Mouse (Mus musculus) neural tube, embryonic 12.5 days (tissue): ENCODE measurements around the gene Slc16a3. TPM values are rescaled to one million over a fixed set of nuclear protein-coding genes. Genes with fewer than 3 reads are reported as not detected.
A peak's percentile ranks its signal among the peaks of the same experiment; 100 is the strongest.

Source experiments
- ATAC-seq: fragments of 200-750 bp; cut with Nextera tagmentation; 2 replicates; pipeline ENCODE4 v1.8.0; 2017; ENCODE audit warnings: low read depth, mild to moderate bottlenecking, moderate TSS enrichment, moderate library complexity; ENCODE audit not compliant: low FRiP score
- H3K27ac ChIP-seq: fragments of 300-500 bp; sonication (generic); 2 replicates; pipeline ENCODE4 v1.5.1; 2016
- H3K27me3 ChIP-seq: fragments of 300-500 bp; sonication (generic); replicated peaks from 2 replicates; pipeline ENCODE4 v1.6.1; 2016; ENCODE audit warnings: mild to moderate bottlenecking
- H3K36me3 ChIP-seq: fragments of 300-500 bp; sonication (generic); 2 replicates; pipeline ENCODE4 v1.6.1; 2016; ENCODE audit warnings: mild to moderate bottlenecking
- H3K4me1 ChIP-seq: fragments of 300-500 bp; sonication (generic); 2 replicates; pipeline ENCODE4 v1.6.1; 2016
- H3K4me2 ChIP-seq: fragments of 300-500 bp; sonication (generic); replicated peaks from 2 replicates; pipeline ENCODE4 v1.6.1; 2016; ENCODE audit warnings: mild to moderate bottlenecking
- H3K4me3 ChIP-seq: fragments of 300-500 bp; sonication (generic); 2 replicates; pipeline ENCODE4 v1.5.1; 2016
- H3K9ac ChIP-seq: fragments of 300-500 bp; sonication (generic); 2 replicates; pipeline ENCODE4 v1.6.1; 2016; ENCODE audit warnings: mild to moderate bottlenecking
- H3K9me3 ChIP-seq: fragments of 300-500 bp; sonication (generic); 2 replicates; pipeline ENCODE4 v1.6.1; 2016; ENCODE audit warnings: mild to moderate bottlenecking
- WGBS: fragments of 180-500 bp; shearing (Covaris S2); methylation state at CpG from one replicate; pipeline ENCODE4 v1.1.7; 2016; 5-methylcytosine and 5-hydroxymethylcytosine counted together
- polyA plus RNA-seq: library from polyadenylated mRNA; unstranded; fragments of >200 nt; fragmentation: Nextera tagmentation; extraction: Ambion mirVana; gene quantifications from 2 replicates; pipeline ENCODE4 v1.2.1, GENCODE M21; 2016

The Slc16a3 gene
- polyA plus RNA-seq, 1 experiment from 2014 or later: 31.8 TPM

GRCm38 (mm10) chr11:120950281-120951202 is 2.3 kb downstream of the Slc16a3 start:
- H3K4me1 ChIP-seq: peaks cover 36% of the 10 kb centered on the region
- whole genome bisulfite sequencing: 3% methylated on average over 39 of the region's 39 CpGs
- no peaks in the 10 kb centered on the region for H3K9me3 ChIP-seq
- peaks cover 8% of the 10 kb centered on the region for H3K36me3 ChIP-seq
- peaks cover 15% of the 10 kb centered on the region for H3K27me3 ChIP-seq
- H3K9ac ChIP-seq: peak overlapping the region; percentile 38
- peak overlapping the region; percentile 70 for H3K4me2 ChIP-seq
- ATAC-seq: peak; percentile 78
- peak overlapping the region; percentile 37 for H3K4me3 ChIP-seq
- H3K27ac ChIP-seq: no peak overlapping the region

GRCm38 (mm10) chr11:120951237-120951636 is 3.0 kb downstream of the Slc16a3 start:
- peaks cover 36% of the 10 kb centered on the region for H3K4me1 ChIP-seq
- 29% methylated on average over 8 of the region's 8 CpGs for WGBS
- peak; percentile 10; the same call in 1 of the 2 replicates for ATAC-seq
- peak overlapping the region; percentile 38 for H3K9ac ChIP-seq
- peak overlapping the region; percentile 36 for H3K4me3 ChIP-seq
- peak overlapping the region; percentile 70 for H3K4me2 ChIP-seq
- peaks cover 14% of the 10 kb centered on the region for H3K36me3 ChIP-seq
- peaks cover 15% of the 10 kb centered on the region for H3K27me3 ChIP-seq
- no peak overlapping the region for H3K27ac ChIP-seq
- no peaks in the 10 kb centered on the region for H3K9me3 ChIP-seq

GRCm38 (mm10) chr11:120951731-120952730 is 3.8 kb downstream of the Slc16a3 start:
- Histone ChIP-seq H3K4me1 (peaks cover 36% of the 10 kb centered on the region), H3K4me2 (0 out of 2 replicates have a peak overlapping the region, but pooled peaks have one; percentile 70), H3K36me3 (peaks cover 22% of the 10 kb centered on the region), H3K9me3 (no peaks in the 10 kb centered on the region), H3K27me3 (peaks cover 15% of the 10 kb centered on the region), H3K9ac (no peak overlapping the region), H3K4me3 (no peak overlapping the region), H3K27ac (no peak overlapping the region)
- no peak for ATAC-seq
- 83% methylated on average over 9 of the region's 9 CpGs for WGBS

GRCm38 (mm10) chr11:120954936-120955335 is 6.7 kb downstream of the Slc16a3 start:
- H3K27ac ChIP-seq: no peak overlapping the region
- H3K27me3 ChIP-seq: peaks cover 5% of the 10 kb centered on the region
- no peak for ATAC-seq
- no peak overlapping the region for H3K4me2 ChIP-seq
- peaks cover 21% of the 10 kb centered on the region for H3K4me1 ChIP-seq
- WGBS: 87% methylated on average over 5 of the region's 5 CpGs
- peaks cover 45% of the 10 kb centered on the region for H3K36me3 ChIP-seq
- no peaks in the 10 kb centered on the region for H3K9me3 ChIP-seq
- H3K9ac ChIP-seq: no peak overlapping the region
- no peak overlapping the region for H3K4me3 ChIP-seq

GRCm38 (mm10) chr11:120955701-120956100 is 7.4 kb downstream of the Slc16a3 start:
- peaks cover 13% of the 10 kb centered on the region; the same call in 1 of the 2 replicates for H3K4me1 ChIP-seq
- no peak overlapping the region for H3K4me2 ChIP-seq
- no peaks in the 10 kb centered on the region for H3K27me3 ChIP-seq
- WGBS: 94% methylated on average over 8 of the region's 8 CpGs
- no peak overlapping the region for H3K9ac ChIP-seq
- no peak overlapping the region for H3K4me3 ChIP-seq
- no peak for ATAC-seq
- H3K36me3 ChIP-seq: peaks cover 45% of the 10 kb centered on the region
- no peaks in the 10 kb centered on the region for H3K9me3 ChIP-seq
- no peak overlapping the region for H3K27ac ChIP-seq

GRCm38 (mm10) chr11:120957052-120957451 is 8.8 kb downstream of the Slc16a3 start:
- no peak overlapping the region for H3K4me3 ChIP-seq
- no peak overlapping the region for H3K27ac ChIP-seq
- H3K36me3 ChIP-seq: peaks cover 57% of the 10 kb centered on the region
- H3K9me3 ChIP-seq: no peaks in the 10 kb centered on the region
- ATAC-seq: no peak
- H3K4me1 ChIP-seq: 0 out of 2 replicates have a peak, but pooled peaks cover 3% of the 10 kb centered on the region
- no peak overlapping the region for H3K4me2 ChIP-seq
- WGBS: 79% methylated on average over 8 of the region's 8 CpGs
- no peak overlapping the region for H3K9ac ChIP-seq
- no peaks in the 10 kb centered on the region for H3K27me3 ChIP-seq

- H3K9me3 ChIP-seq: no peaks in the 10 kb centered on the region
- ATAC-seq: no peak
- H3K27me3 ChIP-seq: no peaks in the 10 kb centered on the region
- H3K4me1 ChIP-seq: no peaks in the 10 kb centered on the region
- WGBS: 84% methylated on average over 15 of the region's 15 CpGs
- H3K9ac ChIP-seq: no peak overlapping the region
- H3K4me3 ChIP-seq: no peak overlapping the region
- H3K27ac ChIP-seq: no peak overlapping the region
- H3K36me3 ChIP-seq: peaks cover 64% of the 10 kb centered on the region
- no peak overlapping the region for H3K4me2 ChIP-seq
These were observed 9.5 kb downstream of the Slc16a3 start for GRCm38 (mm10) chr11:120957731-120958257.

- H3K9ac ChIP-seq: no peak overlapping the region
- no peaks in the 10 kb centered on the region for H3K27me3 ChIP-seq
- H3K27ac ChIP-seq: no peak overlapping the region
- ATAC-seq: no peak
- H3K4me1 ChIP-seq: no peaks in the 10 kb centered on the region
- H3K4me2 ChIP-seq: no peak overlapping the region
- H3K9me3 ChIP-seq: no peaks in the 10 kb centered on the region
- no peak overlapping the region for H3K4me3 ChIP-seq
- peaks cover 77% of the 10 kb centered on the region for H3K36me3 ChIP-seq
- WGBS: 89% methylated on average over 18 of the region's 18 CpGs
These were observed 10.8 kb downstream of the Slc16a3 start for GRCm38 (mm10) chr11:120959066-120959465.

- WGBS: 88% methylated on average over 3 of the region's 3 CpGs
- H3K4me3 ChIP-seq: no peak overlapping the region
- H3K27ac ChIP-seq: no peak overlapping the region
- no peaks in the 10 kb centered on the region for H3K27me3 ChIP-seq
- no peak overlapping the region for H3K9ac ChIP-seq
- H3K4me1 ChIP-seq: no peaks in the 10 kb centered on the region
- no peaks in the 10 kb centered on the region for H3K9me3 ChIP-seq
- no peak overlapping the region for H3K4me2 ChIP-seq
- no peak for ATAC-seq
- H3K36me3 ChIP-seq: peaks cover 82% of the 10 kb centered on the region
These were observed 11.3 kb downstream of the Slc16a3 start for GRCm38 (mm10) chr11:120959564-120959963.

GRCm38 (mm10) chr11:120960248-120960647 is 12.0 kb downstream of the Slc16a3 start:
- Histone ChIP-seq H3K9ac (no peak overlapping the region), H3K27me3 (no peaks in the 10 kb centered on the region), H3K9me3 (no peaks in the 10 kb centered on the region), H3K4me1 (no peaks in the 10 kb centered on the region), H3K27ac (no peak overlapping the region), H3K36me3 (peaks cover 84% of the 10 kb centered on the region), H3K4me2 (no peak overlapping the region), H3K4me3 (no peak overlapping the region)
- 55% methylated on average over 1 of the region's 1 CpGs for WGBS
- ATAC-seq: no peak

GRCm38 (mm10) chr11:120961594-120961993 is 13.3 kb downstream of the Slc16a3 start:
- H3K9ac ChIP-seq: no peak overlapping the region
- H3K4me3 ChIP-seq: no peak overlapping the region
- no peak for ATAC-seq
- peaks cover 85% of the 10 kb centered on the region for H3K36me3 ChIP-seq
- no peak overlapping the region for H3K27ac ChIP-seq
- no peaks in the 10 kb centered on the region for H3K27me3 ChIP-seq
- no peaks in the 10 kb centered on the region for H3K4me1 ChIP-seq
- H3K4me2 ChIP-seq: no peak overlapping the region
- H3K9me3 ChIP-seq: no peaks in the 10 kb centered on the region
- WGBS: 90% methylated on average over 7 of the region's 7 CpGs
